Mouse (Mus musculus): ENCODE data around the gene Cfap74.

GRCm38 (mm10) chr4:155366784-155367183, 42.2 kb upstream of the Cfap74 start:
- TF ChIP-seq CTCF (IDR thresholded peaks at IDR 0.05; ENCODE audit: low read depth) (no peak), EP300 (optimal IDR thresholded peaks at IDR 0.05) (no peak)
